Mouse (Mus musculus) hindbrain, embryonic 12.5 days (tissue): ENCODE measurements around the gene Nyap1. TPM values are rescaled to one million over a fixed set of nuclear protein-coding genes. Genes with fewer than 3 reads are reported as not detected.

Source experiments
- ATAC-seq: fragments of 200-750 bp; cut with Nextera tagmentation; 2 replicates; pipeline ENCODE4 v1.8.0; 2017; ENCODE audit warnings: moderate TSS enrichment; ENCODE audit not compliant: low FRiP score
- H3K27ac ChIP-seq: fragments of 300-500 bp; sonication (generic); 2 replicates; pipeline ENCODE4 v1.5.1; 2016; ENCODE audit warnings: mild to moderate bottlenecking
- H3K27me3 ChIP-seq: fragments of 300-500 bp; sonication (generic); 2 replicates; pipeline ENCODE4 v1.6.1; 2016; ENCODE audit warnings: mild to moderate bottlenecking
- H3K36me3 ChIP-seq: fragments of 300-500 bp; sonication (generic); 2 replicates; pipeline ENCODE4 v1.6.1; 2016; ENCODE audit warnings: mild to moderate bottlenecking
- H3K4me1 ChIP-seq: fragments of 300-500 bp; sonication (generic); 2 replicates; pipeline ENCODE4 v1.6.1; 2016
- H3K4me2 ChIP-seq: fragments of 300-500 bp; sonication (generic); replicated peaks from 2 replicates; pipeline ENCODE4 v1.6.1; 2016; ENCODE audit warnings: mild to moderate bottlenecking
- H3K4me3 ChIP-seq: fragments of 300-500 bp; sonication (generic); 2 replicates; pipeline ENCODE4 v1.5.1; 2016; ENCODE audit warnings: mild to moderate bottlenecking
- H3K9ac ChIP-seq: fragments of 300-500 bp; sonication (generic); 2 replicates; pipeline ENCODE4 v1.6.1; 2016; ENCODE audit warnings: mild to moderate bottlenecking, moderate library complexity
- H3K9me3 ChIP-seq: fragments of 300-500 bp; sonication (generic); replicated peaks from 2 replicates; pipeline ENCODE4 v1.6.1; 2016; ENCODE audit warnings: mild to moderate bottlenecking
- WGBS: fragments of 180-500 bp; shearing (Covaris S2); methylation state at CpG from one replicate; pipeline ENCODE4 v1.1.7; 2016; 5-methylcytosine and 5-hydroxymethylcytosine counted together
- polyA plus RNA-seq: library from polyadenylated mRNA; unstranded; fragments of >200 nt; fragmentation: Nextera tagmentation; extraction: Ambion mirVana; gene quantifications from 2 replicates; pipeline ENCODE4 v1.2.1, GENCODE M21; 2016

Gene Nyap1
- polyA plus RNA-seq, 1 experiment from 2014 or later, result 20.9 TPM

- no peak for ATAC-seq
- 95% methylated on average over 7 of the region's 7 CpGs for WGBS
- no peak overlapping the region for H3K4me3 ChIP-seq
Measured at GRCm38 (mm10) chr5:137781661-137782060, 40.3 kb upstream of the Nyap1 start.

GRCm38 (mm10) chr5:137779053-137779933 is 37.9 kb upstream of the Nyap1 start:
- Histone ChIP-seq H3K4me3 (peak overlapping the region; percentile 99), H3K27me3 (no peaks in the 10 kb centered on the region), H3K4me1 (peaks cover 44% of the 10 kb centered on the region), H3K4me2 (peak overlapping the region; percentile 98), H3K36me3 (peaks cover 43% of the 10 kb centered on the region), H3K27ac (peak overlapping the region; percentile 96), H3K9ac (peak overlapping the region; percentile 96), H3K9me3 (no peaks in the 10 kb centered on the region)
- WGBS, result under 1% methylated on average over 64 of the region's 83 CpGs
- ATAC-seq, result peak; percentile 38

More at GRCm38 (mm10) chr5:137781661-137782060, 40.3 kb upstream of the Nyap1 start:
- Histone ChIP-seq H3K27ac (no peak overlapping the region), H3K4me1 (peaks cover 54% of the 10 kb centered on the region), H3K36me3 (peaks cover 44% of the 10 kb centered on the region), H3K9ac (no peak overlapping the region), H3K4me2 (no peak overlapping the region), H3K9me3 (no peaks in the 10 kb centered on the region), H3K27me3 (no peaks in the 10 kb centered on the region)

GRCm38 (mm10) chr5:137778635-137779034 is 37.2 kb upstream of the Nyap1 start, which contains the start of gene Ppp1r35:
Gene Ppp1r35 (plus strand): TSS chr5:137778849.
- no peaks in the 10 kb centered on the region for H3K27me3 ChIP-seq
- no peaks in the 10 kb centered on the region for H3K9me3 ChIP-seq
- peak; percentile 95 for ATAC-seq
- H3K36me3 ChIP-seq, result peaks cover 37% of the 10 kb centered on the region
- H3K4me2 ChIP-seq, result peak within 1 kb of the TSS; percentile 98
- under 1% methylated on average over 31 of the region's 31 CpGs for WGBS
- peak within 1 kb of the TSS; percentile 96 for H3K9ac ChIP-seq
- H3K27ac ChIP-seq, result peak within 1 kb of the TSS; percentile 96
- H3K4me3 ChIP-seq, result peak within 1 kb of the TSS; percentile 99
- H3K4me1 ChIP-seq, result peaks cover 38% of the 10 kb centered on the region

GRCm38 (mm10) chr5:137777267-137777845 is 35.9 kb upstream of the Nyap1 start:
- Histone ChIP-seq H3K4me3 (no peak overlapping the region), H3K9ac (no peak overlapping the region), H3K4me2 (no peak overlapping the region), H3K9me3 (no peaks in the 10 kb centered on the region), H3K27ac (no peak overlapping the region), H3K4me1 (peaks cover 25% of the 10 kb centered on the region), H3K36me3 (peaks cover 24% of the 10 kb centered on the region), H3K27me3 (no peaks in the 10 kb centered on the region)
- 81% methylated on average over 7 of the region's 7 CpGs for WGBS
- ATAC-seq, result no peak

GRCm38 (mm10) chr5:137776408-137776918 is 35.1 kb upstream of the Nyap1 start:
- Histone ChIP-seq H3K9me3 (no peaks in the 10 kb centered on the region), H3K9ac (no peak overlapping the region; the same call in 1 of the 2 replicates), H3K4me1 (peaks cover 17% of the 10 kb centered on the region), H3K27me3 (no peaks in the 10 kb centered on the region), H3K27ac (no peak overlapping the region), H3K4me3 (no peak overlapping the region), H3K36me3 (peaks cover 15% of the 10 kb centered on the region), H3K4me2 (no peak overlapping the region)
- 51% methylated on average over 5 of the region's 5 CpGs for WGBS
- ATAC-seq, result no peak

- Histone ChIP-seq H3K4me1 (peaks cover 14% of the 10 kb centered on the region), H3K9ac (no peak overlapping the region; the same call in 1 of the 2 replicates), H3K9me3 (no peaks in the 10 kb centered on the region), H3K4me2 (no peak overlapping the region), H3K36me3 (peaks cover 8% of the 10 kb centered on the region), H3K27ac (no peak overlapping the region), H3K27me3 (no peaks in the 10 kb centered on the region), H3K4me3 (no peak overlapping the region)
- 89% methylated on average over 2 of the region's 2 CpGs for WGBS
- ATAC-seq, result no peak
Measured at GRCm38 (mm10) chr5:137775587-137776290, 34.3 kb upstream of the Nyap1 start.

- Histone ChIP-seq H3K4me2 (no peak overlapping the region), H3K9ac (no peak overlapping the region), H3K4me3 (no peak overlapping the region), H3K27me3 (no peaks in the 10 kb centered on the region), H3K36me3 (no peaks in the 10 kb centered on the region), H3K4me1 (peaks cover 11% of the 10 kb centered on the region; the same call in 1 of the 2 replicates), H3K27ac (no peak overlapping the region), H3K9me3 (no peaks in the 10 kb centered on the region)
- no peak for ATAC-seq
Measured at GRCm38 (mm10) chr5:137772755-137773154, 31.3 kb upstream of the Nyap1 start.

- no peak for ATAC-seq
Measured at GRCm38 (mm10) chr5:137770709-137771108, 29.3 kb upstream of the Nyap1 start.

GRCm38 (mm10) chr5:137768475-137768874 is 27.1 kb upstream of the Nyap1 start:
- no peaks in the 10 kb centered on the region for H3K27me3 ChIP-seq
- no peak overlapping the region for H3K4me2 ChIP-seq
- no peak overlapping the region for H3K4me3 ChIP-seq
- peaks cover 15% of the 10 kb centered on the region; the same call in 1 of the 2 replicates for H3K4me1 ChIP-seq
- H3K9ac ChIP-seq, result no peak overlapping the region
- peak; percentile 59 for ATAC-seq
- H3K9me3 ChIP-seq, result no peaks in the 10 kb centered on the region
- no peaks in the 10 kb centered on the region for H3K36me3 ChIP-seq
- WGBS, result 44% methylated on average over 1 of the region's 1 CpGs
- peak overlapping the region; percentile 5; the same call in 1 of the 2 replicates for H3K27ac ChIP-seq

More at GRCm38 (mm10) chr5:137770709-137771108, 29.3 kb upstream of the Nyap1 start:
- no peak overlapping the region for H3K4me2 ChIP-seq
- H3K27ac ChIP-seq, result no peak overlapping the region
- 46% methylated on average over 2 of the region's 2 CpGs for WGBS
- no peaks in the 10 kb centered on the region for H3K36me3 ChIP-seq
- no peaks in the 10 kb centered on the region for H3K9me3 ChIP-seq
- H3K9ac ChIP-seq, result no peak overlapping the region
- peaks cover 12% of the 10 kb centered on the region; the same call in 1 of the 2 replicates for H3K4me1 ChIP-seq
- H3K27me3 ChIP-seq, result no peaks in the 10 kb centered on the region
- H3K4me3 ChIP-seq, result no peak overlapping the region

GRCm38 (mm10) chr5:137766270-137766669 is 24.9 kb upstream of the Nyap1 start:
- Histone ChIP-seq H3K9ac (no peak overlapping the region), H3K4me1 (peaks cover 15% of the 10 kb centered on the region; the same call in 1 of the 2 replicates), H3K27ac (no peak overlapping the region), H3K27me3 (no peaks in the 10 kb centered on the region), H3K4me3 (no peak overlapping the region), H3K4me2 (no peak overlapping the region), H3K36me3 (no peaks in the 10 kb centered on the region), H3K9me3 (no peaks in the 10 kb centered on the region)
- no peak for ATAC-seq
- WGBS, result 64% methylated on average over 3 of the region's 3 CpGs

- Histone ChIP-seq H3K36me3 (0 out of 2 replicates have a peak, but pooled peaks cover under 1% of the 10 kb centered on the region), H3K9ac (no peak overlapping the region), H3K4me1 (peaks cover 20% of the 10 kb centered on the region; the same call in 1 of the 2 replicates), H3K27ac (no peak overlapping the region), H3K4me3 (no peak overlapping the region), H3K9me3 (no peaks in the 10 kb centered on the region), H3K27me3 (no peaks in the 10 kb centered on the region), H3K4me2 (no peak overlapping the region)
- peak; percentile 55; the same call in 1 of the 2 replicates for ATAC-seq
- WGBS, result 50% methylated on average over 9 of the region's 9 CpGs
Measured at GRCm38 (mm10) chr5:137764609-137765340, 23.4 kb upstream of the Nyap1 start.
